Mouse (Mus musculus) embryo, embryonic 11 days (tissue): ENCODE data around the gene Cyp3a11.
"Not testable (repeated sequence)": the region's sequence is repeated elsewhere in the genome, so short reads cannot be mapped to it uniquely, and the experiment has no call there.

Experiments used
- DNase-seq: peaks from one replicate; pipeline ENCODE4 v3.0.0-alpha.2; 2015

The Cyp3a11 gene

GRCm38 (mm10) chr5:145879688-145880087, at the start of gene Cyp3a11:
Gene Cyp3a11, minus strand, starts transcription at chr5:145879964.
- DNase-seq, result no peak

- DNase-seq, result no peak
Observed at GRCm38 (mm10) chr5:145912912-145913311, 33.1 kb upstream of the Cyp3a11 start.

GRCm38 (mm10) chr5:145911781-145912180, 32.0 kb upstream of the Cyp3a11 start:
- DNase-seq, result no peak

- not testable (repeated sequence) for DNase-seq
Observed at GRCm38 (mm10) chr5:145906937-145907336, 27.2 kb upstream of the Cyp3a11 start.

GRCm38 (mm10) chr5:145904535-145904934, 24.8 kb upstream of the Cyp3a11 start:
- DNase-seq, result no peak

- no peak for DNase-seq
Observed at GRCm38 (mm10) chr5:145903349-145903748, 23.6 kb upstream of the Cyp3a11 start.

- no peak for DNase-seq
Observed at GRCm38 (mm10) chr5:145900436-145900990, 20.7 kb upstream of the Cyp3a11 start.

GRCm38 (mm10) chr5:145897271-145897670, 17.5 kb upstream of the Cyp3a11 start:
- no peak for DNase-seq

- DNase-seq, result no peak
Observed at GRCm38 (mm10) chr5:145881207-145881606, 1.4 kb upstream of the Cyp3a11 start.

- DNase-seq, result not testable (repeated sequence)
Observed at GRCm38 (mm10) chr5:145867433-145867832, 12.3 kb downstream of the Cyp3a11 start.

- not testable (repeated sequence) for DNase-seq
Observed at GRCm38 (mm10) chr5:145805796-145806195, 74.0 kb downstream of the Cyp3a11 start, which contains the start of gene Cyp3a44. Gene Cyp3a44, minus strand, starts transcription at chr5:145805874.
